Mouse (Mus musculus) myocyte (in vitro differentiated cells): ENCODE data around the gene Gm17387.

Experiments
- MAX ChIP-seq: IDR thresholded peaks from one replicate; pipeline ENCODE4 v1.6.1; 2011; ENCODE audit warnings: low read depth, mild to moderate bottlenecking, control low read depth
- MYOD1 ChIP-seq, 3 experiments: IDR thresholded peaks; one replicate each; pipeline ENCODE4 v1.6.1; 2011; ENCODE audit warnings: control low read depth in 2 of 3, low read depth in 2 of 3, mild to moderate bottlenecking in 2 of 3, moderate library complexity in 1 of 3; ENCODE audit not compliant: insufficient read length in 2 of 3, control insufficient read depth in 1 of 3
- POLR2A ChIP-seq: IDR thresholded peaks from one replicate; pipeline ENCODE4 v1.6.1; 2011; ENCODE audit warnings: low read depth, mild to moderate bottlenecking, control low read depth, moderate library complexity; ENCODE audit not compliant: insufficient read length
- TCF12 ChIP-seq: IDR thresholded peaks from one replicate; pipeline ENCODE4 v1.6.1; 2011; ENCODE audit warnings: mild to moderate bottlenecking, control low read depth; ENCODE audit not compliant: poor library complexity, insufficient read depth, severe bottlenecking
- USF1 ChIP-seq: IDR thresholded peaks from one replicate; pipeline ENCODE4 v1.6.1; 2011; ENCODE audit warnings: low read depth, mild to moderate bottlenecking, control low read depth, moderate library complexity

DNA sequence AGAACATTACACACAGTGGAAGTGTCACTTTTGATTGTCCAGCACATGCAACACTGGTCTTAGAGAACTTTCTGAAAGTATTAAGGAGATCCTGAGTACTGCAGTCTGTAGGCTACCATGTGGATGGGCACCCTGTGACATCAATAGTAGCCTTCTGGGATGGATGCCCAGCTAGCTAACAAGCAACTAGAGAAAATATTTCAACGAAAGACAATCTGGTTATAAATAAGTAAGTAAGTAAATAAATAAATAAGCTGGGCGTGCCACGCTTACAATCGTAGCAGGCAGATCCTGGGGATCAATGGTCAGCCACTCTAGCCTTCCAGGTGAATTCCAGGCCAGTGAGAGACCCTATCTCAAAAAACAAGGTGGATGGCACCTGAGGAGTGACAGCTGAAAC is 23.1 kb downstream of the Gm17387 start:
- no peak for TF ChIP-seq POLR2A
- TF ChIP-seq TCF12 = no peak
- no peak for TF ChIP-seq MAX
- TF ChIP-seq USF1 = no peak
- TF ChIP-seq MYOD1 (IDR thresholded peaks at IDR 0.05; ENCODE audit: control insufficient read depth in 1 of 3, insufficient read length in 2 of 3, low read depth in 2 of 3) = no peak
